Mouse (Mus musculus) heart, embryonic 15.5 days (tissue): ENCODE results near the gene Fbxw7. TPM values are rescaled to one million over a fixed set of nuclear protein-coding genes. Genes with fewer than 3 reads are reported as not detected.
"Not testable (repeated sequence)": the region's sequence is repeated elsewhere in the genome, so short reads cannot be mapped to it uniquely, and the experiment has no call there.

Experiments
- ATAC-seq: fragments of 200-750 bp; cut with Nextera tagmentation; replicated peaks from 2 replicates; pipeline ENCODE4 v1.8.0; 2017; ENCODE audit warnings: low read depth, moderate TSS enrichment; ENCODE audit not compliant: insufficient number of reproducible peaks, insufficient read depth, low FRiP score
- H3K27ac ChIP-seq: fragments of 300-500 bp; sonication (generic); 2 replicates; pipeline ENCODE4 v1.5.1; 2015; ENCODE audit warnings: mild to moderate bottlenecking, inconsistent platforms
- H3K27me3 ChIP-seq: fragments of 300-500 bp; sonication (generic); 2 replicates; pipeline ENCODE4 v1.6.1; 2015; ENCODE audit warnings: inconsistent platforms
- H3K36me3 ChIP-seq: fragments of 300-500 bp; sonication (generic); 2 replicates; pipeline ENCODE4 v1.6.1; 2015; ENCODE audit warnings: mild to moderate bottlenecking, inconsistent platforms
- H3K4me1 ChIP-seq: fragments of 300-500 bp; sonication (generic); replicated peaks from 2 replicates; pipeline ENCODE4 v1.6.1; 2015; ENCODE audit warnings: inconsistent platforms
- H3K4me2 ChIP-seq: fragments of 300-500 bp; sonication (generic); 2 replicates; pipeline ENCODE4 v1.6.1; 2015; ENCODE audit warnings: inconsistent platforms, mild to moderate bottlenecking, moderate library complexity
- H3K4me3 ChIP-seq: fragments of 300-500 bp; sonication (generic); 2 replicates; pipeline ENCODE4 v1.5.1; 2015; ENCODE audit warnings: mild to moderate bottlenecking, inconsistent platforms
- H3K9ac ChIP-seq: fragments of 300-500 bp; sonication (generic); 2 replicates; pipeline ENCODE4 v1.6.1; 2015; ENCODE audit warnings: mild to moderate bottlenecking, inconsistent platforms
- H3K9me3 ChIP-seq: fragments of 300-500 bp; sonication (generic); replicated peaks from 2 replicates; pipeline ENCODE4 v1.6.1; 2016; ENCODE audit warnings: inconsistent platforms
- WGBS: fragments of 180-500 bp; shearing (Covaris S2); methylation state at CpG from one replicate; pipeline ENCODE4 v1.1.7; 2015; ENCODE audit warnings: mixed read lengths; 5-methylcytosine and 5-hydroxymethylcytosine counted together
- polyA plus RNA-seq: library from polyadenylated mRNA; unstranded; fragments of >200 nt; fragmentation: Nextera tagmentation; extraction: Ambion mirVana; gene quantifications from 2 replicates; pipeline ENCODE4 v1.2.1, GENCODE M21; 2015

The Fbxw7 gene
- polyA plus RNA-seq, 1 experiment from 2014 or later: 8.1 TPM

DNA sequence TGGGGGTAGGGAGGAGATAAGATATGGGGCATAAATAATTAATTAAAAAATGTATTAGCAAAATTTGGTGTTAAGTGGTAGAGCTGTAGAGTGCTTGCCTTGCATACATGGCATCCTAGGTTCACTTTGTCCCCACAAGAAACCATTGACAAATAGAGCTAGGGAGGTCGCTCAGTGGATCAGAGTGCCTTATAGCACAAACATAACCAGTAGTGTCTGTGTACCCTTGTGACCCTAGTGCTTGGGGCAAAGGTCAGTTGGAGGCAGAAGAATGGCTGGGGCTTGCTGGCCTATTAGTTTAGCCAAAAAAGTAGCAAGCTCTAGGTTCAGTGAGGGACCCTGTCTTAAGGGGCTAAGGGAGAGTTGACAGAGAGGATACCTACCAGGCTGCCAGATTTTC lies 45.6 kb downstream of the Fbxw7 start:
- 77% methylated on average over 1 of the region's 1 CpGs for WGBS
- no peak overlapping the region for H3K27ac ChIP-seq
- no peak overlapping the region for H3K9ac ChIP-seq
- H3K4me2 ChIP-seq: no peak overlapping the region
- H3K4me1 ChIP-seq: no peaks in the 10 kb centered on the region
- H3K9me3 ChIP-seq: no peaks in the 10 kb centered on the region
- no peaks in the 10 kb centered on the region for H3K36me3 ChIP-seq
- H3K27me3 ChIP-seq: no peaks in the 10 kb centered on the region
- no peak for ATAC-seq
- no peak overlapping the region for H3K4me3 ChIP-seq

DNA sequence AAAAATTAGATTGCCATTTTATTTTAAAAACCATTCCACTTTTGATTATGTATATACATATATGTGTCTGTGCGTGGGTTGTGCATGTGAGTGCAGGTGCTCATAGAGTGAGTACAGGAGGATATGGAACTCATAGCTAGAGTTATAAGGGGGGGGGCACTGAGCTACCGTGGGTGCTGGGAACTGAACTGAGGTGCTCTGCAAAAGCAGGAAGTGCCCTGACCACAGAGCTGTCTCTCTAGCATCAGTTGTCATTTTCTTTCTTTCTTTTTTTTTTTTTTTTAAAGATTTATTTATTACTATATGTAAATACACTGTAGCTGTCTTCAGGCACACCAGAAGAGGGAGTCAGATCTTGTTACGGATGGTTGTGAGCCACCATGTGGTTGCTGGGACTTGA lies 46.7 kb downstream of the Fbxw7 start:
- H3K27me3 ChIP-seq, H3K4me2 ChIP-seq, H3K27ac ChIP-seq, ATAC-seq, H3K4me1 ChIP-seq, H3K9ac ChIP-seq, H3K9me3 ChIP-seq, H3K36me3 ChIP-seq, H3K4me3 ChIP-seq: not testable (repeated sequence)
- 83% methylated on average over 3 of the region's 3 CpGs for WGBS

DNA sequence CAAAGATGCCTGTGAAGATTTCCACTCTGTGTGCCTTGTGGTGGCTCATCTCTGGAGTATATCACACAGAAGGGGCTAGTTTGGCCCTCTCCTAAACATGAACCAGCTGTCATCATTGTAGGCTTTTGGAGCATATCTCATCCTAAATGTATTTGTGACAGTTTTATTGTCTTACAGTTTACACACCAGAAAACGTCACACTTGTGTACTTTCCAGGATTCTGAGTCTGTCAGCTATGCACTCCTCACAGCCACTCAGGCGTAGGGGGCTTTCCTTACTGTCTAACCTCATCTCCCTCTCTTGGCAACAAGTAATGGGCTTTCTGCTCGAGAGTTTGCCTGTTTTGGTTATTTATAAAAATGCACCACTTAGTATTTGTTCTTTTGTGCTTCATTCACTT lies 50.6 kb downstream of the Fbxw7 start:
- Histone ChIP-seq H3K36me3 (no peaks in the 10 kb centered on the region), H3K4me3 (no peak overlapping the region), H3K9ac (no peak overlapping the region), H3K9me3 (no peaks in the 10 kb centered on the region), H3K4me1 (peaks cover 8% of the 10 kb centered on the region), H3K4me2 (no peak overlapping the region), H3K27ac (no peak overlapping the region), H3K27me3 (no peaks in the 10 kb centered on the region)
- ATAC-seq: no peak
- WGBS: 69% methylated on average over 3 of the region's 3 CpGs

DNA sequence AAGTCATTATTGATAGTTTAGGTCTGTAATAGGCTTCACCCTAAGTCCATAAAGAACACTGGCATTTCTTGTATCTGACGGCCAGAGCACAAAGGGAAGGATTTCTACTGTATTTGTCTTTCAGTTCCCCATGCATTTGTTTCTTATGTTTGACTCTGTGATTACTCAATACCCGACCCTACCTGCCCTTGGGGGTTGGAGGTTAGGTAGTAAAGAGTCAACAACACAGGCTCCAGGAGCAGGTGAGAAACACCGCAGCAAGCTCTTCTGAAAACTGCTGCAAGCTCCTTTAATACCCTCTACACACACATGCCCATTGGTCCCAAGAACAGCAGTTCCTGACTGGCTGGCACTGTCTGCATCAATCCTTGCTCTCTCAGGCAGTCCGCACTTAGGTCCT lies 51.8 kb downstream of the Fbxw7 start:
- WGBS: 72% methylated on average over 4 of the region's 4 CpGs
- H3K4me1 ChIP-seq: peaks cover 8% of the 10 kb centered on the region
- H3K36me3 ChIP-seq: peaks cover 4% of the 10 kb centered on the region; the same call in 1 of the 2 replicates
- H3K9me3 ChIP-seq: no peaks in the 10 kb centered on the region
- H3K4me3 ChIP-seq: no peak overlapping the region
- H3K27me3 ChIP-seq: no peaks in the 10 kb centered on the region
- no peak for ATAC-seq
- no peak overlapping the region for H3K27ac ChIP-seq
- no peak overlapping the region for H3K9ac ChIP-seq
- no peak overlapping the region for H3K4me2 ChIP-seq

DNA sequence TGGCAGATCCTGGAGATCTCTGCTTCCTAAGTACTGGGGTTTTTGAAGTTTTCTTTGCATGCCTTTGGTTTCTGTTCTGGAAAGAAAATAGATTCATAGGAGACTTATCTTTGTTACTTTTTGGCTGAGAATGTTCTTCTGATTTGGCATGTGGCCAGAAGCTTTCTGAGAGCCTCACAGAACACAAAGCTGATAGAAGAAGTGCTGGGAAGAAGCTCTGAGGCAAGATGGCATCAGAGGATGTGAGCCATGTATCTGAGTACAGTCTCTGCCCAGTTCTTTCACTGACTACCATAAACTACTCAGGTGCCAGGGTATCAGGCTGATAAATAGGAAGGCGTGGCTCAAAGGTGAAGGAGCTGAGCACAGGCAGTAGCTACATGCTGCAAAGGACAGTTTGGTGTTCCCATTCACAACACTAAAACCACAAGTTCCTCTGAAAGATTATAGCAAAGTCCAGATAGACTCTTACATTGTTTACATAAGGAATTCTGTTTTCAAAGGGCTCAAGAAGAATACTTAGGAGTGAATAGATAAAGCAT lies 52.4 kb downstream of the Fbxw7 start:
- Histone ChIP-seq H3K4me3 (no peak overlapping the region), H3K9me3 (no peaks in the 10 kb centered on the region), H3K27me3 (no peaks in the 10 kb centered on the region), H3K9ac (no peak overlapping the region), H3K36me3 (peaks cover 4% of the 10 kb centered on the region; the same call in 1 of the 2 replicates), H3K27ac (no peak overlapping the region), H3K4me2 (no peak overlapping the region), H3K4me1 (peaks cover 8% of the 10 kb centered on the region)
- 69% methylated on average over 1 of the region's 1 CpGs for WGBS
- no peak for ATAC-seq

DNA sequence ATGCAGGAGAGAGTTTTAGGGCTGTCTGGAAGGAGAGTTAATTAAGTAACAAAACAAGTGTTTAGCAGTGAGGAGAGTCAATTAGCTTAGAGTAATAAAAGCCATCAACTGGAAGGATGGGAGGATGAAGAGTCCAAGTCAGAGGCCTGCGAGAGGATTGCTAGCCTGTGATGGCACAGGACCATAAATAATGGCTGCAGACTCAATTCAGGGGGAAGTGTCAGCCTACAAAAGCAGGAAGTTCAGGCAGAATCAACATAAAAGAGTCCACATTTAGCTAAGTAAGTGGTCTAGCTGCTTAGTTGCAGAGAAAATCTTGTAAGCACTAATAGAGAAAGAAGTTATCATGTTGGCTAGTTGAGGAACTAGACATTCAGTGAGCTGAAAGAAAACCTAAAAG lies 52.9 kb downstream of the Fbxw7 start:
- H3K36me3 ChIP-seq: peaks cover 4% of the 10 kb centered on the region; the same call in 1 of the 2 replicates
- H3K4me1 ChIP-seq: peaks cover 8% of the 10 kb centered on the region
- H3K9me3 ChIP-seq: no peaks in the 10 kb centered on the region
- no peak overlapping the region for H3K9ac ChIP-seq
- no peak for ATAC-seq
- no peak overlapping the region for H3K4me3 ChIP-seq
- whole genome bisulfite sequencing: 47% methylated on average over 1 of the region's 1 CpGs
- H3K4me2 ChIP-seq: no peak overlapping the region
- H3K27me3 ChIP-seq: no peaks in the 10 kb centered on the region
- no peak overlapping the region for H3K27ac ChIP-seq

DNA sequence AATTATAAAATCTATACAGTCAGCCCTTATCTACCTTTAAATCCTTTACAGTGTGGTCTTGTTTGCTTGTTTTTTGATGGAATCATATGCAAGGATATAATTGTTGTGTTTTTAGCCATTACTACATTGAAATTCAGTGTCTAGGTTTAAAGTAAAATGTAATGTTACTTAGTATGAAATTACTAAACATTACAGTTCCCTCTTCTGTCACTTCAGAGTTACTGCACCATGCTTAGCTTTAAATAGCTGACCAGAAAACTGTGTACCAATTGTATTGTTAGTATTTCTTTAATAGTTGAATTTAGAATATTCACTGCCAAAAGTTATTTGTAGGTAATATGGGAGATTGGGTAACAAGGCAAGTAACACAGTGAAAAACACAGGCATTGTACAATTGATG lies 55.1 kb downstream of the Fbxw7 start:
- Histone ChIP-seq H3K9ac (no peak overlapping the region), H3K9me3 (no peaks in the 10 kb centered on the region), H3K27me3 (no peaks in the 10 kb centered on the region), H3K4me3 (no peak overlapping the region), H3K27ac (no peak overlapping the region), H3K36me3 (peaks cover 4% of the 10 kb centered on the region; the same call in 1 of the 2 replicates), H3K4me2 (no peak overlapping the region), H3K4me1 (peaks cover 8% of the 10 kb centered on the region)
- ATAC-seq: no peak

DNA sequence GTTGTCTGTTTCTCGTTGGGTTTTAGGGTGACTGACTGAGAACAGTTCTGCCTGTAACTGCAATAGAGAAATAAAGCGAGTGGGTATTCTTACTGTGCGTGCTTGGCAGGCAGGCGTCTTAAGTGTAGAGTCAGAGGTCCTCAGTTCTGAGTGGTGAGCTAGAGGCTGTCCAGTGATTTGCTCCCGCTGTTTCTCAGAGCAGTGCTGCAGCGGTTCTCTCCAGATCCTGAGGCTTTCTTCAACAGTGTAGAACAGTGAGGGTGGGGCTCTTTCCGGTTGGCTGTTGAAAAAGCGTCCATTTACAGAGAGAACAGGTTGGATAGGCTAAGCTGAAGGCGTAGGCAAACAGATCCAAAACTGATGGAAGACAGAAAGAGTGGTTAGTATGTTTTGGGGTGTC lies 60.2 kb downstream of the Fbxw7 start:
- Histone ChIP-seq H3K27ac (no peak overlapping the region), H3K4me3 (no peak overlapping the region), H3K9me3 (no peaks in the 10 kb centered on the region), H3K4me1 (no peaks in the 10 kb centered on the region), H3K4me2 (no peak overlapping the region), H3K36me3 (peaks cover 4% of the 10 kb centered on the region; the same call in 1 of the 2 replicates), H3K9ac (no peak overlapping the region), H3K27me3 (no peaks in the 10 kb centered on the region)
- WGBS: 65% methylated on average over 9 of the region's 9 CpGs
- ATAC-seq: no peak

DNA sequence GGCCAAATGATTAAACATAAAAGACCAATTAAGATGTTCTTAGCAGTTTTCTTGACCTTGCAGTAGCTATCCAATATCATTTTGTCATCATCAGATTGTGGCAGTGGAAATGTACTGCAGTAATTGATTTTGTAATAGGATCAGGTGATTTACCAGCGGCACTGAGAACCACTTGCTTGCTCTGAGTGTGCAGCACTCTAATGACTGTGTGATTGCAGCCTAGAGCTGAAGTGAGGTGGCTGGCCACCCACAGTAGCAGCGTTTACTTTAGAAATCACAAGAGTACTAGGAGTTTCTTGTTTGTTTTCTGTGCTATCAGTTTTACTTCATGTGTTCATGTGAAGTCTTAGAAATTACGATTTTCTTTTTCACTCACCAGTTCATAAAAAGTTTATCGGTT lies 61.1 kb downstream of the Fbxw7 start:
- no peaks in the 10 kb centered on the region for H3K4me1 ChIP-seq
- WGBS: 77% methylated on average over 4 of the region's 4 CpGs
- no peak for ATAC-seq
- no peak overlapping the region for H3K27ac ChIP-seq
- no peak overlapping the region for H3K4me2 ChIP-seq
- H3K36me3 ChIP-seq: peaks cover 4% of the 10 kb centered on the region; the same call in 1 of the 2 replicates
- no peak overlapping the region for H3K4me3 ChIP-seq
- H3K9ac ChIP-seq: no peak overlapping the region
- no peaks in the 10 kb centered on the region for H3K27me3 ChIP-seq
- no peaks in the 10 kb centered on the region for H3K9me3 ChIP-seq

DNA sequence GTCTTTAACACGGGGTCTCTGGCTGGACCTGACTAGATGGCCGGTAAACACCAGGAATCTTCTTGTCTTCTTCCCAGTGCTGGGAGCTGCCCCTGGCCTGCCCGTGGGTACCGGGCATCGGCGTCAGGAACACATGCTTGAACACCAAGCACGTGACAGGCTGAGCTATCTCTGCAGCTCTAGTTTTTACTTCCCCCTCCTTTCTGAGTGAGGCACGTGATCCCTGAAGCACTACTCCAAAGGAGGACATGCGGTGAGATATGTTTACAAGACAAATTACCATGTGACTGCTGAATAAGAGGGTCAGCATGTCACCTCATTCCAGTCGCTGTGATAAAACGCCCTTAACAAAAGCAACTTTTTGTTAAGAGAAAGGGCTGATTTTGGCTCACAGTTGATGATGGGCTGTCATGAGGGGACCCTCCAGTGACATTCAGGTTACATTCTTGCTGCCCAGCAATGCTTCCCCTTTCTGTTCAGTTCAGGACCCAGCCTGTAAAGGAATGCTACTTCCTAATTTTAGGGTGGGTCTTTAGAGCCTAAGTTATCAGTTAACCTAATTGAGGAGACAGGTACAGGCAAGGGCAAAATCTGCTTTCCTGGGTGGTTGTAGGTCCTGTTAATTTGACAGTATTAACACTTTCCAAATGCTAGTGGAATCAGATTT lies 68.9 kb downstream of the Fbxw7 start:
- Histone ChIP-seq H3K9ac (no peak overlapping the region; the same call in 1 of the 2 replicates), H3K4me1 (peaks cover 13% of the 10 kb centered on the region), H3K4me2 (peak overlapping the region; percentile 35; the same call in 1 of the 2 replicates), H3K36me3 (no peaks in the 10 kb centered on the region), H3K4me3 (no peak overlapping the region), H3K27ac (peak overlapping the region; percentile 31; the same call in 1 of the 2 replicates), H3K9me3 (no peaks in the 10 kb centered on the region), H3K27me3 (no peaks in the 10 kb centered on the region)
- peak; percentile 85 for ATAC-seq
- WGBS: 25% methylated on average over 11 of the region's 11 CpGs

DNA sequence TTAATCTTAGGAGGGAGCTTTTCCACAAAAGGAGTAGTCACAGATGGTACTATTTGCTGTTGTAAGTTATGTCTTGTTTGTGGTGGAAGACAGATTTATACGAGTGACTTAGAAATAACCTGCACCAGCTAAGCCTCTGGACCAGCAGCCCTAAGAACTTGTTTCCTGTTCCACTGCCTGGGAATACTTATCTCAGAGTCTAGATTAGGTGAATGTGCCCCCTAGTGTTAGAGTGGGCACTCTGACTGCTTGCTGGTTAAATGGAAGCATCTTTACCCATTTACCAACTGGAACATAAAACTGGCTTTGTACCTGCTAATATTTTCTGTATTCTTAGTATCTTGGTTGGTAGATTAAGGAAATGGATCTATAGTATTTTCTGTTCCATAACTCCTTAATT lies 74.6 kb downstream of the Fbxw7 start:
- no peaks in the 10 kb centered on the region for H3K4me1 ChIP-seq
- ATAC-seq: no peak
- no peaks in the 10 kb centered on the region for H3K27me3 ChIP-seq
- H3K4me2 ChIP-seq: no peak overlapping the region
- no peaks in the 10 kb centered on the region for H3K36me3 ChIP-seq
- H3K9ac ChIP-seq: no peak overlapping the region
- H3K4me3 ChIP-seq: no peak overlapping the region
- 43% methylated on average over 1 of the region's 1 CpGs for WGBS
- no peak overlapping the region for H3K27ac ChIP-seq
- no peaks in the 10 kb centered on the region for H3K9me3 ChIP-seq

DNA sequence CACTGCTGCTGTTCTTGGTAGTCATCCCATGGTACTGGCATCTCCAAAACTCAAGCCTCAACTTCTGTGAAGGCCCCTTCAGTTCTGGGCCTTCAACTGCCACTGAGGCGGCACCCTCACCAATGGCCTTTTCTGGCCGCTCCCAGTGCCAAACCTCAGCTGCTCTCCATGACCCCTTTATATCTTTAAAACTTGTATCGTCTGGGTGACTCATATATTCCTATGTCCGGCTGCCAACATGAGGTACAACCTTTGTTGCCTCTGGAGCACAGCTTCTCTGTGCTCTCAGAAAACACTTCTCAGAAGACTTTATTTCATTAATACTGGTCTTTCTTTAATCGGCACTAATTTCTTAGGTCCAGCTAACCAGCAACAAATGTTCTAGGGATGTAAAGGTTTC lies 75.9 kb downstream of the Fbxw7 start:
- Histone ChIP-seq H3K9ac (no peak overlapping the region), H3K27me3 (no peaks in the 10 kb centered on the region), H3K36me3 (no peaks in the 10 kb centered on the region), H3K9me3 (no peaks in the 10 kb centered on the region), H3K4me3 (no peak overlapping the region), H3K4me1 (no peaks in the 10 kb centered on the region), H3K4me2 (no peak overlapping the region), H3K27ac (no peak overlapping the region)
- WGBS: 84% methylated on average over 5 of the region's 5 CpGs
- no peak for ATAC-seq
